Mouse (Mus musculus) spleen, postnatal 10 days (tissue): ENCODE data around the gene Kin.

Source experiments
- DNase-seq, 2 experiments: peaks; one replicate each; pipeline ENCODE4 v3.0.0; 2021 to 2022; ENCODE audit warnings: low spot score in 2 of 2

Gene Kin

DNA sequence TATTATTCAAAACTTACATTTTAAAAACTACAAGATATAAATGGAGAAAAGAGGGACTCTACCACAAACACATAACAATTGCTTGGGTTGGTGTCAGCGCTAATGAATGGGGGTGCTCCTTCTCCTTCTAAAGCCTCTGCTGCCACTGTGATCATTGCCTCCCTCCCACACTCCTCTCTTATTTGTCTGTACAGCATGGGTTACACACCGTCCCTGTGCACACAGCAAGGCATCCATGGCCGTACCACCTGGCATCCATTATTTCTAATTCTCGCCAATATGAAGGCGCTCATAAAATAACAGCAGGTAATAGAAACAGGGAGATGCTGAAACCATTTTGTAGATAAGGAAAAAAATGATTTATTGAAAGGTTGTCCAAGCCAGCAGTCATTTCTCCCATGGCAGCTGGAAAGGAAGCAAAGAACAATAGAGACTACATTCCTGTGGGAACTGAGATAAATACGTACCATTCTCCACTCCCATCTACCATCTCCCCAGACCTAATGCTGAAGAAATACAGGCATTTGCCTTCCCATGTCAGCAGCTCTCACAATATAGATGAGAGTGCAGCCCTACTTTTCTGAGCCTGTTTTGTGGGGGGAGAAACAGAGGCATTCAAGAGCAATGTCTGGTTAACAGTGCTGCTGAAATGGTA, 28.3 kb downstream of the Kin start:
- no peak for DNase-seq

DNA sequence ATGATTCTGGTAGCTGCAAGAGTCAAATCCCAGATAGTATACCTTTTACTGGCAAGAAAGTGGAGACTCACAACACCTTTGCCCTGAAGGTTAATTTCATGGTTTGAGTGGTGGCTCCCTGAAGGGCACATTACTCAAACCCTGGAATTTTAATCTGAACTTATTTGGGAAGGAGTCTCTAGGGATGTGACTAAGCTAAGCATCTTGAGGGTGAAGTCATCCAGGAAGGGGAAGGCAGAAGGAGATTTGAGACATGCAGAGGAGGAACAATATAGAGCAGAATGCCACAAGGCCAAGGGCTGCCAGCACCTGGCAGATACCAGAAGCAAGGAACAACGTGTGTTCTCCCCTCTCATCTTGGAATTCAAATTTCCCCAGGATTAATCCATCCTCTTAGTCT, 38.4 kb downstream of the Kin start:
- no peak for DNase-seq

DNA sequence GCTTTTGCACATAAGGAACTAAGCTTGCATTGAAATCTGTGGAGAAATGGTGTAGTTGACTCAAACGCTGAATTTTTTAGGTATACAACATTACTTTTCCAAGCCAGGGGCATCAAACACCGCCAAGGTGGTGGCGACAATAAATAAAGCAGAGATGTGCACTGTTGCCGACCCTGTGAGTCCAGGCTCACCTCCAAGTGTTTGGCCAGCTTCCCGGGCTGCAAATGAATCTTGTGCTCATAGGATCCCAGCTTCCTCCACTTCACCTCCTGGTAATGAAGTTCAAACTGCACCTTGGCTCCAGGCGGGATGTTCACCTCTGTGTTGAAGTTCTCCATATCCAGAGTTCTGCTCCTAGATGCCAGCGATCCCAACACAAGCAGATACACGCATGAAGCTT, 38.9 kb downstream of the Kin start:
- DNase-seq: no peak

GRCm38 (mm10) chr2:10121826-10122225, 41.4 kb downstream of the Kin start:
- DNase-seq: no peak

- DNase-seq: no peak
These were observed 45.7 kb downstream of the Kin start for GRCm38 (mm10) chr2:10126122-10126521.

- no peak for DNase-seq
These were observed 47.1 kb downstream of the Kin start for GRCm38 (mm10) chr2:10127471-10127870.

DNA sequence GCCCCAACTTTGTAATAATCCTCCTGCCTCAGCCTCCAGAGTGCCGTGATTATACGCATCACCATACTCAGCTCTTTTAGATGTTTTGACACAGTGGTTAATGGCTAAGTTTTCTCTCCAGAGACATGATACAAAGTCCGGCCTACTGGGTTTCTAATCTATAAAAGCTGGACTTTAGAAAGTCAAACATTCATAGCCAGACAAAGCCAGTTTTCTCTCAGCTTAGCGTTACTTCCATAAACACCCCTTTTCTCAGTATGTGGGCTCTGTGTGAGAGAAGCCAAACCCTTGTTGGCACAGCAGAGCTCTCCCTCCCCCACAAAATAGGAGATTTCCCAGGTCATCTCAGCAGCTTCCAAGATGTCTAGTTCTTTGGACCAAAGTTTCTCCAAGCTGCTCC, 48.2 kb downstream of the Kin start:
- no peak for DNase-seq

- DNase-seq: no peak
These were observed 50.1 kb downstream of the Kin start for GRCm38 (mm10) chr2:10130341-10130990.

GRCm38 (mm10) chr2:10131296-10131695, 50.9 kb downstream of the Kin start, which contains the start of gene Itih2:
Itih2 (minus strand) TSS chr2:10131396.
- DNase-seq: no peak

DNA sequence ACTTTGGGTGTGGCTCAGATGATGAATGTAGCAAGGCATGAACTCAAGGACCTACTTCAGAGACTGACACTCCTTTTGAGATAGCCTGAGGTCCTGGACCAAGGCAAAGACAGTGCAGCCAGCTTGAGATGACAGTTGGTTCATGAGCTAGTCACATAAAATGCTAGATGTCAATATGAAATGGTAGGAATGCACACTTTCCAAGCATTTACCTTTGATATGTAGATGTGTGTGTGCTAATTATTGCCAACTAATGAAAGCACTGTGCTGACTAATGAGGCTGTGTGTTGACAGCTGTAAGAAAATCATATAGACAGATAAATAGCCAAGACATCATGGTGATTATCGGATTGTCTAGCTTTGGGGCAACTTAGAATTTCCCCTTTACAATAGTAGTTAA, 51.7 kb downstream of the Kin start:
- no peak for DNase-seq

- no peak for DNase-seq
These were observed 53.5 kb downstream of the Kin start for GRCm38 (mm10) chr2:10133941-10134340.

- DNase-seq: no peak
These were observed 56.9 kb downstream of the Kin start for GRCm38 (mm10) chr2:10137320-10137719.

GRCm38 (mm10) chr2:10140456-10140855, 60.1 kb downstream of the Kin start:
- no peak for DNase-seq
